Mouse (Mus musculus) frontal cortex, adult 2 months (tissue): ENCODE results near the gene Rhoj. TPM values are rescaled to one million over a fixed set of nuclear protein-coding genes. Genes with fewer than 3 reads are reported as not detected.

ENCODE experiments used
- DNase-seq, 2 experiments: peaks; one replicate each; pipeline ENCODE4 v3.0.0; 2022; ENCODE audit warnings: low spot score in 1 of 2; ENCODE audit errors: extremely low spot score in 1 of 2
- polyA plus RNA-seq: library from polyadenylated mRNA; depleted of rRNA; stranded (reverse); fragments of >200 nt; gene quantifications from 2 replicates; pipeline ENCODE4 v1.2.3, GENCODE M21; 2012; rRNA removed

Rhoj gene
- 5.6 and 7.1 TPM in 2 replicates for polyA plus RNA-seq

DNA sequence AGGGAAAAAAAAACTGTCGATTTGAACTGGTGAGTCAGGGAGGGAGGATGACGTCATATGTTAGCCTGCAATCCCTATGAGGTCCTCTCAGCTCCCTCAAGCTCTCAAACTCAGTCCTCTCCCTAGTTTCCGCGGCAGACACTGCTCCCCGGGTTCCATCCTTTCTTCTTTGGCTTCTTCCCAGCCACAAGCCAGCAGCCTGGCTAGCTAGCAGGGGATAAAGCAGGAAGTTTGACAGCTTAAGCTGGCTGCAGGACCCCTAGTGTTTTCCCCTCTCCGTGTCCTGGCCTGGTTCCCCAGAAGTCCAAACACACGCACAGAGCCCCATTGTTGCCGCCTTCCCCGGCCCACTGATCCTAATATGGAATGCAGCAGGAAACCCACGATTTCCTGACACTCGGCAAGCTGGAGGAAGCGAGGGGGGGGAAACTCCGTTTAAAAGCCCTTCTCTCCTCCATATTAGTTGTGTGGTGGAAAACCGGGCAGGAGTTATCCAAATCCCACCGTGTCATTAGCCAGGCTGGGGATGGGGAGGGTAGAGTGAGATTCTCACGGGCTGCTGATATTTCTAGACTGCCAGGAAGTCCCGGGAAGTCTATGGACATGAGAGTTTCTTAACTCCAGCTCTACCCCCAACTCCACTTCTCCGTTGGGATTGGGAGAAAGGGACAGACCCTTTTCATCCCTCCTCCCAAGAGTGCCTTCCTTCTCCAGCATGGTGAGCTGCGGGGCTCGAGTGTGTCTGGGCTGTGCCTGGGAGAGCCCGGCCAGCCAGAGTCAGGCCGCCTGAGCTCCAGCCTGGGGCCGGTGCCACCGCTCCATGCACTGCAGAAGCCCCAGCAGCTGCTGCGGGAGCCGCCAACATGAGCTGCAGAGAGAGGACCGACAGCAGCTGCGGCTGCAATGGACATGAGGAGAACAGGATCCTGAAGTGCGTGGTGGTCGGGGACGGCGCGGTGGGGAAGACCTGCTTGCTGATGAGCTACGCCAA is at the start of gene Rhoj:
TSS of gene Rhoj (plus strand) at position 362 of the 991 bp plus-strand sequence.
- peak; percentile 12 to 49 for DNase-seq

DNA sequence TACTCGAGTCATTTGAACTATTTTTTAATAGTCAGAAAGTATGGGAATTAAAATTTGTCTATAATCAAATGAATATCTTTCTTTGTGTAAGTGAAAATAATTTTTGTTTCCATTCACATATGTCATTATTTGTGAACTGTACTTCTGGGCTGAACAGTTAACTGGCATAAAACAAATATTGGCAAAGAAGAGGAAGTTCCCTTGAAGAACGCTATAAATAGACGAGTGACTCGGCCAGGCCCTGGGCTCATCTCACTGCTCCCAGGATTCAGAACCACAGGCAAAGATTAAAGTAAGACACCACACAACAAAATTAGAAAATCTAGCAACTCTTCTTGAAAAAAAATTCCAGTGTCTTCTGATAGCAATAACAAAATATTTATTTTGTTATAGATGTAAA is 36.4 kb upstream of the Rhoj start:
- no peak for DNase-seq

DNA sequence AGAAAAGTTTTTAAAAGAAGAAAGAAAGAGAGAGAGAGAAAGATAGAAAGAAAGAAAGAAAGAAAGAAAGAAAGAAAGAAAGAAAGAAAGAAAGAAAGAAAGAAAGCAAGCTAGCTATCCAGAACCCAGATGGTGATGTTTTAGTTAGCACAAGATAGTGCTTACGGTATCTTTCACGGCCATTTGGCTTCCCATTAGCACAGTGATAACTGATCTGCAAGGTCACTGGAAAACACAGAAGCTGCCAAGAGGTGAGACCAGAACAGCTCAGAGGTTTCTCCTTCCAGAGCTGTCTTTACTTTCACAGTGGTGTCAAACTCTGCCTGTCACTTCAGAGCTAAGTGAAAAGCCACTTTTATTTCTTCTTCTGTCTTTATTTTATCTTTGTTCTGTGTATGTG is 32.4 kb upstream of the Rhoj start:
- no peak for DNase-seq

GRCm38 (mm10) chr12:75277425-75277824 is 30.7 kb upstream of the Rhoj start:
- DNase-seq = no peak

DNA sequence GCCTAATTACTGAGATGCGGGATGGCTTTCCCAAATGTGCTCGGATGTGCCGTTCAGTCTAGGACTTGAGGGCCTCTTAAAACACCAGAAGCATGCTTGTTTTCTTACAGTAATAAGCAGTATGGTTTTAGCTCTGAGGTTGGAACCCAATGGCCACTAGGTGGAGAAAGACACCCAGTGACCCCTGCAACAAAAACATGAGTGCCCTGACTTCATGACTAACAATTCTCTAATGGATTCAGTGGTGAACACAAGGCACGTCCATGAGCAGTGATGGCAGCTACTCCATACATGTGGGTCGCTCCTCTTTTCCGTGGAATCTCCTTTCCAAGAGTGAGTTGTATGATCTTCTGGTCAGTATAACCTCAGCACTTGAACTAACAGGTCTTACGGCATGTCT is 27.6 kb upstream of the Rhoj start:
- DNase-seq = no peak

GRCm38 (mm10) chr12:75283226-75283625 is 24.9 kb upstream of the Rhoj start:
- DNase-seq = no peak

DNA sequence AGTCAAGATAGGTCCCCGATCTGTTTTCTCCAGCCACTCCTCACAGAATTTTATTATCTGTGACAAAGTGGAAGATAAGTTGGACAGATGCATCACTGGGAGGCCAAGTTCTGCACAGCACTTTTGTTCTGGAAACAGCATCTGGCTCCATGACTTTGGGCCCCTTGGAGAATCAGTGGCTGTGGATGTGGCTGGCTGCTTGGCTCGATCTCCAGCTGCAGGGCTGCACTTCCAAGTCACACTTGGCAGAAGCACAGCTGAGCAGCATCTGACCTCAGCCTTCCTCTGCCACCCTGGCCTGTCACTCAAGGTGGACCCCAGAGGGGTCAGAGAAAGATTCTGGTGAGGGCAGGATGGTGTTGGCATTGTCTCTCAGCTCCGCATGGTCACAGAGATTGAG is 22.0 kb upstream of the Rhoj start:
- no peak for DNase-seq

DNA sequence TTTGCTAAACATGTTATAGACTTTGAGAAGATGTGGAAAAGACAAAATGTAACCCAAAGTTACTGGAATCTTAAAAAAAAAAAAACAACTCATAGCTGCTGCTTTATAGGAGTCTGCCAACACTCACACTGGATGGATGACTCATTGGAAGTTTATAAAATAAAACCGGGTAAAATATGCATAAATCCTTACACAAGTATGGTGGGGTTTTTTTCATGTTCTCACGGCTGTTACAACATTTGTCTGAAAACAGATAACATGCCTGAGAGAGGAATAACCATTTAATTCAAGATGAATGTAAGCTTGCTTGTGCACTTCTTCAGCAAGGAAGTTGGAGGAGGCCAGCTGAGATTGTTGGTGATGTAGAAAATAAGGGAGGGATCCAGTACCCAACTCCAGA is 17.6 kb upstream of the Rhoj start:
- peak in 1 of 2 experiments; percentile 56 for DNase-seq

- DNase-seq = no peak
Observed at GRCm38 (mm10) chr12:75291556-75291955, 16.6 kb upstream of the Rhoj start.

DNA sequence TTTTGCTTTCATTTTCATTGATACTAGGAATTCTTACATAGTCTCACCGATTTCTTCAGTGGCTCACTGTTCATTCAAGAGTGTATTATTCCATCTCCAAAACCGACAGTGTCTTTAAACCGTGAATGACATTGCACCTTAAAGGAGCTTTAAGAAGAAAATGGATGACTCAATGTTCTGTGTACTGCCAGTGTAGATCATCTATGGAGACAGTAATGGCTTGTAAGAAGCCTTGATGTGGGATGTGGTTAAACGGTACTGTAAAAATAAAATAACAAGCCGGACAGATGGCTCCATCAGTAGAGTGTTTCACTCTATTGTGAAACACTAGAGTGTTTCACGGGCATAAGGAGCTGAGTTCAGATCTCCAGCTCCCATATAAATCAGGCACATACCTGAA is 15.2 kb upstream of the Rhoj start:
- DNase-seq = no peak

DNA sequence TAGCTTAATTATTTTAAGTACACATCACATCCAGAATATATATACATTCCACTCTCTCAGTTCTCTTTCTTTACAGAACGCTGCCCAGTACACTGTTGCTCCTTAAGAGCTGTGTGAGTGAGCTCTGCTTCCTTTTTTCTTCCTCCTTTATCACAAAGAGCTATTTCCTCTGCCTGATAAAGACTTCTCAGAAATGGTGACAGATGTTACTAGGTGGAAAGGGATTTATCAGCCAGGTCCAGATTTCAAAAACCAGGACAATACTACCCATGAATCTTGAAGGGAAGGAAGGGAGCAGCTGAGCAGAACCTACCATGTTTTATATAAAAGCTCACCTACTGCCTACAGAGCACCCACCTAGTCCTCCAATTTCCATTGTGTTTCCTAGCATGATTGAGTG is 8.3 kb upstream of the Rhoj start:
- DNase-seq = no peak

- peak in 1 of 2 experiments; percentile 14 for DNase-seq
Observed at GRCm38 (mm10) chr12:75304132-75304531, 4.0 kb upstream of the Rhoj start.

- no peak for DNase-seq
Observed at GRCm38 (mm10) chr12:75309756-75310155, 1.6 kb downstream of the Rhoj start.

DNA sequence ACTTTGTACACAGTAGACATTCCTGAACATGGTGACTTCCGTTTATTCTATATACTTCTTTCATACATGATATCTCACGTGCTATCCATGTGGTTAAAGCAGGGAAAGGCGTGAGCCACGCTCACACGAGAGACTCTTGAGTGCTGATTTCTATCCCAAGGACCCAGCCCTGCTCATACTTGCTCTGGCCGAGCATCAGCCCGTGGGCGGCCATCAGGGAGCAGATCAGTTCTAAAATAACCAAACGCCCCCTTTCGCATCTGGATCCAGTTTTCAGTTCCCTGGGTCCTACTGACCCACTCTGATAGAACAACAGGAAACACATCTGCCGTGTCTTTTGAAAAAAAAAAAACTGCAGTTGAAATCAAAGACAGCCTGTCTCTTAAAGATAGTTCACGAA is 2.6 kb downstream of the Rhoj start:
- DNase-seq = no peak

DNA sequence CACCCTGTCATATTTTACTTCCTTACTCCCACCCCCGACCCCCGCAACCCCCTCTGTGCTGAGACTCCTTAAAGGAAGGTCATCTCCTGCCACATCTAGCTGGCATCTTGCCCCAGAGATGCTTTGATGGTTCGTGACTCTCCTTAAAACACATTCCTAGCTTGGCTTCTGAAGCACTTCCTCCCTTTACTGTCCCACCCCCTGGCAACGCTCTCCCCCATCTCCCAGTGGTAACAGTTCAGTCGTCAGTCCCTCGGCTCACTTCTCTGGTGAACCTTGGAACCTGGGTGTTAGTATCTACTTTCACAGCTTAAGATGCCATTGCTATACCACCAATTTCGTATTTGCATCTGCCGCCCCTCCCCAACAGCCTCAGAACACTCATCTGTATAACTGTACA is 3.8 kb downstream of the Rhoj start:
- no peak for DNase-seq

GRCm38 (mm10) chr12:75313992-75314391 is 5.9 kb downstream of the Rhoj start:
- DNase-seq = no peak

- no peak for DNase-seq
Observed at GRCm38 (mm10) chr12:75315851-75316250, 7.7 kb downstream of the Rhoj start.

GRCm38 (mm10) chr12:75320441-75320925 is 12.4 kb downstream of the Rhoj start:
- DNase-seq = no peak

DNA sequence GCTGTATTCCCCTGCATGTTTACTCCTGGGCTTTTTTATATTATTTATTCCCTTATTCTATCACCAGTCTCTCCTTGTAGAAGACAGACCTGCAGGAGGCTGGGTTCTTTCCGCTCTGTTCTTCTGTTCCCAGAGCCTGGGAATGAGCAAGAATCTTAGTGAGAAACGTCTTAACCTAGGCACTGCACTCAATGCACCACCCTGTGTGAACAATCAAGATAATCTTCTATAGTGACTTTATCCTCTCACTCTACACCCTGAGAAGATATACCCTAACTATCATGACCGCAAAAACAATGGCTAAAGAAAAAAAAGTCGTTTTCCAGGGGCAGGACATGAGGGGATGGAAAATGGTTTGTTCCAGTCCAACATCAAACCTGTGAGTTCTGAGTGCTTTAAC is 13.1 kb downstream of the Rhoj start:
- no peak for DNase-seq

- no peak for DNase-seq
Observed at GRCm38 (mm10) chr12:75329188-75329587, 21.1 kb downstream of the Rhoj start.

DNA sequence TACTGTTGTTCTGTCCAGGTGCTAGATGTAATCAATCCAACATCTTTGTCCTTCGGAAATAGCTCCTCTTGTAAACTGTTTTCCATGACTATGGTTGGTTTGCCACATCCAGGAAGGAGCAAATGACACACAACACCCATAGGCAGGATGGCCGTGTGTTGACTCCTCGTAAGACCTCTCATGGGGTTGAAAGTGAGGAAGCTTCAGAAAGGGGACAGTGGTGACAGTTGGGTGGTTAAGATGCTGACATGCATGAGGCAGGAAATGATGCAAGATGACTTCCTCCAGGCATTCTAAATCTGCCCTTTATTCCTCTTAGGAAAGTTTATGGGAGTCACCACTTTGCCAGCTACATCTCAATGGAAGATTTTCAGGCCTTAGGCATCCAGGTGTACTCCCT is 31.8 kb downstream of the Rhoj start:
- no peak for DNase-seq

DNA sequence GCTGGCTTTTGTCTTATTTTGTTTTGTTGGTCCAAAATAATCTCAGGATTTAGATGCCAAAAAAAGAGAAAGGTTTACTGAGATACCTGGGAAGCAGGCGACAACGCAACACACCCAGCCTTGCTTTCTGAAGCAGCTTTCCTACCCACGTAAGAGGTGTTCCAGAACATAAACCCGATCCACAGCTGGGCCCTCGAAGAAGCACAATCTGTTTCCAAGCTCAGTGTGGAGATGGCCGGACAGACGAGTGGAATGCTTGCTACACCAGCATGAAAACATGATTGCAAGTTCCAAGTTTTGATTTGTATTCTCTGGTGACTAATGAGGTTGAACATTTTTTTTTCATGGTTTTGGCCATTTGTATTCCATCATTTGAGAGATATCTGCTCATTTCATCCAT is 32.2 kb downstream of the Rhoj start:
- DNase-seq = no peak
